24 mouse cellular contexts compared by ENCODE assay signal in the genomic region with DNA sequence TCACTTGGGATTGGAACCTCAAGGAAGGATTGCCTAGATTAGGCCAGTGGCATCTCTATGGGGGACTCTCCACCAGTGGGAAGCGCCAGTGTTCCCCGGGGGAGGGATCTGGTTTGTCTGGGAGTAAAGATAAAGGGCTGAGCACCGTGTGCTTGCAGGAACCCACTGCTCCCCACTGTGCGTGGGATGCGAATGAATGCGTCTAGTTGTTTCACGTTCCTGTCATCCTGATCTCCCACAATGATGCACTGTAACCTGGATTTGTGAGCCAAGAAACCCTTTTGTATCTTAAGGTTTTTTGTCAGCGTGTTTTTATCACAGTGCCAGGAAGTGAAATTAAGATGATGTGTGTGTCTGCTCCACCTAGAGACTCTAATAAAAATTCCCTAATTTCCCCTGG. TPM values are rescaled to one million over a fixed set of nuclear protein-coding genes. Genes with fewer than 3 reads are reported as not detected.
DNase-seq lines count a peak whose midpoint lies in the region; ATAC-seq and TF ChIP-seq lines count a peak whose summit lies in the region.
"Had no signal": no experiment of that assay in that cellular context is flagged by ENCODE, and none has a peak within 500 bp of the region (broad histone marks: within the 10 kb centered on the region; RNA-seq: fewer than 3 reads in every experiment).

No protein-coding gene starts in this region.

- H3K27ac ChIP-seq in layer of hippocampus, adult 2 months = peak overlapping the region; percentile 40
- H3K27ac ChIP-seq: hindbrain, embryonic 10.5 days; hindbrain, embryonic 15.5 days; lung, embryonic 15.5 days; neural tube, embryonic 13.5 days; stomach, embryonic 15.5 days had no signal

- TF ChIP-seq POLR2A in brain, embryonic 14.5 days (IDR thresholded peaks at IDR 0.05; ENCODE audit: borderline replicate concordance, extremely low read depth, insufficient read depth, insufficient read length, poor library complexity, severe bottlenecking) = no peak

- no peak for TF ChIP-seq CTCF in layer of hippocampus, adult 2 months (conservative IDR thresholded peaks at IDR 0.05)
- TF ChIP-seq CTCF in brain, embryonic 14.5 days (IDR thresholded peaks at IDR 0.05; ENCODE audit: borderline replicate concordance, extremely low read depth, insufficient read depth, insufficient read length) = no peak

- no peak overlapping the region for H3K4me3 ChIP-seq in layer of hippocampus, adult 2 months
- H3K4me3 ChIP-seq: hindbrain, embryonic 10.5 days; hindbrain, embryonic 15.5 days; lung, embryonic 15.5 days; neural tube, embryonic 13.5 days; stomach, embryonic 15.5 days had no signal

- ATAC-seq in megakaryocyte-erythroid progenitor cell, adult 5-6 weeks (replicated peaks; ENCODE audit: low FRiP score, low TSS enrichment, poor library complexity, severe bottlenecking) = no peak
- ATAC-seq: forebrain, postnatal 0 days; Patski had no signal

- DNase-seq in layer of hippocampus, adult 2 months (ENCODE audit: low spot score in 2 of 2) = peak in 1 of 2 experiments; percentile 16
- DNase-seq in layer of hippocampus, adult 9-10 months (ENCODE audit: low spot score) = no peak
- DNase-seq in right cerebral cortex, adult 18-20 months = peak; percentile 29
- no peak for DNase-seq in right cerebral cortex, postnatal 14 days
- DNase-seq in brain, embryonic 14.5 days (ENCODE audit: low read depth) = peak; percentile 10
- DNase-seq in thymus, postnatal 0 days (ENCODE audit: low spot score) = no peak
- DNase-seq: adrenal gland, postnatal 10 days; B cell, adult 2 months; cerebellum, adult 2 months; cerebellum, postnatal 36 days; forebrain, postnatal 0 days; gastrocnemius, postnatal 14 days; heart, postnatal 14 days; kidney, postnatal 4 days; layer of hippocampus, adult 9-11 months; thymus, adult 2 months; thymus, postnatal 4 days had no signal

RNA-seq across cellular contexts. Expression of a gene that starts 2.7 kb away (rescaled TPM):
- 1 to 10 TPM; 4.8 to 7.7 TPM for total RNA-seq in layer of hippocampus, adult 2 months (2021)
- polyA plus RNA-seq in brain, embryonic 14.5 days (2012; rRNA removed) = 3.6 and 4.8 TPM in 2 replicates
- 8.8 and 9.4 TPM in 2 replicates for polyA plus RNA-seq in thymus, postnatal 0 days (2015; fragmentation: Nextera tagmentation; extraction: Ambion mirVana)
- total RNA-seq in megakaryocyte-erythroid progenitor cell, adult 5-6 weeks (2014; fragmentation: Nextera tagmentation) = 4.5 and 8.7 TPM in 2 replicates
- 6.7 and 7.7 TPM in 2 replicates for total RNA-seq in megakaryocyte-erythroid progenitor cell, adult 5-6 weeks (2017)

RNA-seq across cellular contexts. Expression of a gene that starts 25.6 kb away (rescaled TPM):
- total RNA-seq in layer of hippocampus, adult 2 months (2021) = 100 to 1,000 TPM; 151 to 152 TPM
- polyA plus RNA-seq in brain, embryonic 14.5 days (2012; rRNA removed) = 46.0 and 52.8 TPM in 2 replicates
- polyA plus RNA-seq in thymus, postnatal 0 days (2015; fragmentation: Nextera tagmentation; extraction: Ambion mirVana) = 90.3 and 90.9 TPM in 2 replicates
- 54.4 and 65.8 TPM in 2 replicates for total RNA-seq in megakaryocyte-erythroid progenitor cell, adult 5-6 weeks (2014; fragmentation: Nextera tagmentation)
- total RNA-seq in megakaryocyte-erythroid progenitor cell, adult 5-6 weeks (2017) = 155 and 159 TPM in 2 replicates

RNA-seq across cellular contexts. Expression of a gene that starts 40.9 kb away (rescaled TPM):
- total RNA-seq in layer of hippocampus, adult 2 months (2021) = 10 to 100 TPM; 31.7 to 35.4 TPM
- 47.9 and 52.2 TPM in 2 replicates for polyA plus RNA-seq in brain, embryonic 14.5 days (2012; rRNA removed)
- 80.7 and 90.5 TPM in 2 replicates for polyA plus RNA-seq in thymus, postnatal 0 days (2015; fragmentation: Nextera tagmentation; extraction: Ambion mirVana)
- 43.6 and 53.8 TPM in 2 replicates for total RNA-seq in megakaryocyte-erythroid progenitor cell, adult 5-6 weeks (2014; fragmentation: Nextera tagmentation)
- total RNA-seq in megakaryocyte-erythroid progenitor cell, adult 5-6 weeks (2017) = 83.0 and 85.5 TPM in 2 replicates

Comparison
In these comparisons a context has a peak if more than half of its experiments do, and no peak if none do; other contexts are left out.
1. DNase-seq: peak in right cerebral cortex, adult 18-20 months (single experiment) and brain, embryonic 14.5 days (single experiment); none in layer of hippocampus, adult 9-10 months (single experiment), right cerebral cortex, postnatal 14 days (single experiment) and thymus, postnatal 0 days (single experiment).